Mouse (Mus musculus) heart, postnatal 25 days (tissue): ENCODE measurements at regions not wholly inside any gene's neighbourhood (a gene's known extent, or its start where the extent isn't known, plus 50 kb on each side); places are given as distances from the start of the nearest gene placed in this dataset. TPM values are rescaled to one million over a fixed set of nuclear protein-coding genes. Genes with fewer than 3 reads are reported as not detected.

Experiments
- DNase-seq: peaks from one replicate; pipeline ENCODE4 v3.0.0; 2022; ENCODE audit warnings: low spot score
- intact Hi-C: fragments of 180-260 bp; cut with DNase I; formaldehyde crosslinking; loops from one replicate; pipeline ENCODE4 v1.15.1; 2025
- microRNA-seq: library from miRNA; unstranded; fragments of <30 nt; microRNA quantifications from one replicate; pipeline ENCODE4 v1.2.0, GENCODE M21; 2022

DNA sequence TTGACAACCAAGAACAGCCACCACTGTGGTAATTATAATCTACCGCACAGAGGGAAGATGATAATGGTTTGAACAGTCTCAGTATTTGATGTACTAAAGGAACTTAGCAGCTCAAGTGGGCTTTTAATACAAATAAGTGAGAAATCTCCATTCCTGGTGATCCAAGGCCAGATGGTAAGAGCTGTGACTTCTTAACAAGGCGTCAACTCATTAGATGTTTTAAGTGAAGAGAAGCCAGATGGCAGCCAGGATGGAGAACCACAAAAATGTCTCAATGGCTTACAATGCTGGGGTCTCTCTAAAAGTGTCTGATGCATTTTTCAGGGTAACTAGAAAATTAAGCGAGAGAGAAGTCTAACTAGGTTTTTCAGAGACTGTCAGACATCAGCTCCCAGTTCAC is 96.3 kb upstream of the Zfhx3 start:
- no peak for DNase-seq

GRCm38 (mm10) chr8:107851236-107852043 is 91.0 kb upstream of the Zfhx3 start:
- no peak for DNase-seq
- intact Hi-C loops, result no loop called here

More for the DNA sequence above, 96.3 kb upstream of the Zfhx3 start:
- intact Hi-C loops, result no loop called here

GRCm38 (mm10) chr8:107859770-107860169 is 82.7 kb upstream of the Zfhx3 start:
- no peak for DNase-seq
- intact Hi-C loops, result no loop called here

GRCm38 (mm10) chr8:107860251-107860650 is 82.2 kb upstream of the Zfhx3 start:
- intact Hi-C loops, result no loop called here
- no peak for DNase-seq

GRCm38 (mm10) chr8:107864802-107865651 is 77.4 kb upstream of the Zfhx3 start:
- no peak for DNase-seq
- intact Hi-C loops, result no loop called here

DNA sequence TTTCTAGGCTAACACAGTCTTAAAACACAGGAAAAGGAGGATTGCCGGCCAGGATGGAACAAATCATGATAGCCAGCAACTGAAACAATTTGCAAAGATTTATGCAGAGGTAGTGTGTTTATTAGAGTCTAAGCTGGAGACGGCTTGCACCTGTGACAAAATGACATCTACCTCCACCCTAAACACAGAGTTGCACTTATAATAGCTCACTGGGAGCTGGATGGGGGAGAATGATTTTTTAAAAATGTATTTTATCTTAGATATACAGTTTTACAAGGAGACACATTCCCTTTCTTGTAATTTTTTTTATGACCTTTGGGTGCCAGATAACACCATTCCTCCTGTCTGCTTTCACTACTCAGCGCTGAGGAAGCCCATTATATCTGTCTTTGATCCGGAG is 76.7 kb upstream of the Zfhx3 start:
- intact Hi-C loops, result no loop called here
- DNase-seq, result no peak

- intact Hi-C loops, result no loop called here
- DNase-seq, result no peak
These were observed 70.7 kb upstream of the Zfhx3 start for GRCm38 (mm10) chr8:107871718-107872117.

DNA sequence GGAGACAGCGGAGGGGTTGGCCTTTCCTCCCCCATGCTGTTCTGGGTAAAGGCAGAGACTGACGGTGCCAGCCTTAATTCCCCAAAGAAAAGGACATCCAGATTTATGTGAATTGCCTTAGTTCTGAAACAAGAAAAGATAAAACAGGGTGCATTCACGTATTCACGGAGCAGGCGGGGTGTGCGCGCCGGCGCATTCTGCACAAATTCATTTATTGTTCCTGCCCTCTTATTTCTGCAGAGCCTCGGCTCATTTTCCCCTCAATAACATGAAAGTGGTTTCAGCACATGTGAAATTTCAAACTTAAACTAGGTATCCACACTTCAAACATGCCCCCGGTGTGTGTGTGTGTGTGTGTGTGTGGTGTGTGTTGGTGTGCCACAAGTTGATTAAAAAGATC is 70.3 kb upstream of the Zfhx3 start:
- DNase-seq, result no peak
- intact Hi-C loops, result no loop called here

DNA sequence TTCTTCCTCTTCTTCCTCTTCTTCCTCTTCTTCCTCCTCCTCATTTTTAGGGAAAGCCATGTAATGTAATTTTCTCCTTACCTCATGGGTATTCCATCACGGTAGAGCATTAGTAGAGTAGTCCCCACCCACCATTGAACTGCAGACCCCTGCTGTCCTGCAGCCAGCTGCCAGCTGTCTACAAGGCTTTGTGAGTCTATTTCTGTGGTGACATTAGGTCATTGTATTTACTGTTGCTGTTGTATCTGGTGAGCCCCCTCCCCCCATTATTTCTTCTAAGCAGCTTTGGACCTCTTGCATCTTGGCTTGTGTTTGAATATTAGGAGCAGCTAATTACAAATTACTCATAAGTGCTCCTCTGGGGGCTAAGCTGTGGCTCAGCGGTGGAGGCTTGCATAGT is 66.0 kb upstream of the Zfhx3 start:
- intact Hi-C loops, result no loop called here
- no peak for DNase-seq

- DNase-seq, result no peak
- intact Hi-C loops, result loop anchor here (5.0 kb wide), 1 partner anchor 1305 kb away; no protein-coding TSS in a partner anchor
These were observed 60.6 kb upstream of the Zfhx3 start for GRCm38 (mm10) chr8:107881851-107882250.

DNA sequence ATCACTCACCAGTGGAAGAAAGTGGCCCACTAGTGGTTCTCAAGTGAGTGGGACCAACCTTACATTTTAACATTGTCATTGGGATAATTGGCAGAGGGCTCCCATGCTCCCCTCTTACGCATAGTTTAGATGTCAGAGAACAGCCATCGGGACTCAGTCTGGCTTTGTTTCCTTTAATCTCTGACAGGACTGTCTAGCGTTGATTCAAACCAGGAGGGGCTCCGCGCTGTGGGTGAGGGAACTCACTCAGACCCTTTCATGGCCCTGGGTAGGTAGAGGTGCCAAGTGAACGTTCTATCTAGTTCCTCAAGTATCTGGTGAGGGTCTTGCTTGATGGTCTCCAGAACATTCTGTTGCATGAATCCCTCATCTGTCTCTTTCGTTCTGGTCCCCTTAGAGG is 56.9 kb upstream of the Zfhx3 start:
- DNase-seq, result no peak
- intact Hi-C loops, result no loop called here

DNA sequence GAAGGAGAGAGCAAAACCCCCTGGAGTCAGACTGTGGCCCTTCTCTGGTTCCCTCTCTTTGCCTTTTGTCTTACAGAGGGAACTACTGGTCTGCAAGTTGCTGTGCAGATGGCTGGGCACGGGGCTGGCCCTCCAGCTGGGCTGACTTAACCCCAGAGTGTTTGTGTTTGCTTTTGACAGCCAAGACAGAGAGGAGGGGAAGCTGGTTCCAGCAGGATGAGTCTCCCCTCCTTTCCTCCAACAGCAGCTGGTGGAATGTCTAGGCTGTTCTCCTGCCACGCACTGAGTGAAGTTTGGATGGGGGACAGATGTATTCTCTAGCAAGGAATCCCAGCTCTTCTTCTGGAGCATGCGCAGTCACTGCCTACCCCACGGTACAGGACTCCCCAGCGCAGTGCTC is 56.5 kb upstream of the Zfhx3 start:
- intact Hi-C loops, result no loop called here
- no peak for DNase-seq

DNA sequence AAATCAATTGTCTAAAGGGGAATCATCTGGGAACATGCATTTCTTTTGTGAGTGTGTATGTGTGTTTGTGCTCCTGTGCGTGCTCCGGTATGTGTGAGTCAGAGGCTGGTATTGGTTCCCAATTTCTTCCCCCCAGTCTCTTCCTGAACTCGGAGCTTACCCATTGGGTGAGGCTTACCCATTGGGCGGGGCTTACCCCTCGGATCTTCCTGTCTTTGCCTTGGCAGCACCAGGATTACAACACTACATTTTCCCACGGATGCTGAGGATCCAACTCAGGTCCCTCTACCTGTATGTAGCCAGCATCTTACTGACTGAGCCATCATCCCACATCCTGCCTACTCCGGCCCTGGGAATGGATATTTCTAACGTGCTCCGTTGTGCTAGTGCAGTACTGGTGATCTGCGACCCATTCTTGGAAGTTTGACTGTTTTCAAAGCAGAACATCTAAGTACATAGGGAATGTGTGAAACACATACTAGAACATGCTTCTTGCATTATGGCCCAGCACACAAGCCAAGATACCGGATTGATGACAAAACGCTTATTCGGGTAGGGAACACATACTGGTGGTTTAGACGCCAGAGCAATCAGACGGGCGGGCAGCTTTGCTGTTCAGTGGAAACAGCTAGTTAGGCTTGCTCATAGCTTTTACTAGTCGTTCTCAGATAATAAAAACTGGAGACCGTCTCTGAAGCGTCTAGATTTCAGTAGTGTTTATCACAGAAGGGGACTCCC is 55.8 kb upstream of the Zfhx3 start:
- DNase-seq, result no peak

DNA sequence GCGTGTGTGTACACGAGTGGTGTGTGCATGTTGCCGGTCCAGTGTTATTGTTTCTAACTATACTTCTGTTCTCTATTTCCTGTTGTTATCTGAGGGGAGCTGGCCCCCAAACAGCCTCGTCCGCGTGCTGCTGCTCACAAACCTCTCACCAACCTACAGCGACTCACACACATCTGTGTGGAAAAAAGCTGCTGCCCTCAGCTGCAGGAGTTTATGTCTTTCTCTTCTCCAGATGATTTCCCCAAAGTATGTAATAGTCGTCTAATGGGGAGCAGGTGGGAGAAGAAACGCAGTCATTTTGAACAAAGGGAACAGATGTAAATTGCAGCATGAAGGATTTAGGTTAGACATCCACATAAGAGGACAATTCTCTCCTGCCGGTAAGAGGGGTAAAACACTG is 55.1 kb upstream of the Zfhx3 start:
- intact Hi-C loops, result no loop called here
- no peak for DNase-seq

More for the DNA sequence above, 55.8 kb upstream of the Zfhx3 start:
- intact Hi-C loops, result no loop called here

GRCm38 (mm10) chr8:107890922-107891321 is 51.5 kb upstream of the Zfhx3 start:
- DNase-seq, result no peak
- intact Hi-C loops, result no loop called here

Small RNAs in the stretch of these regions (microRNA-seq; reads per million reads assigned to microRNA genes)
- gene Gm22825 (not detected), gene Gm23646 (not detected)
